Mouse (Mus musculus) forebrain, embryonic 15.5 days (tissue): ENCODE data around the gene Ttyh3. TPM values are rescaled to one million over a fixed set of nuclear protein-coding genes. Genes with fewer than 3 reads are reported as not detected.

Experiments
- ATAC-seq: fragments of 200-750 bp; cut with Nextera tagmentation; replicated peaks from 2 replicates; pipeline ENCODE4 v1.8.0; 2017; ENCODE audit warnings: mild to moderate bottlenecking, moderate TSS enrichment, moderate library complexity
- H3K27ac ChIP-seq: fragments of 300-500 bp; sonication (generic); replicated peaks from 2 replicates; pipeline ENCODE4 v1.5.1; 2015; ENCODE audit warnings: mild to moderate bottlenecking, inconsistent platforms
- H3K27me3 ChIP-seq: fragments of 300-500 bp; sonication (generic); 2 replicates; pipeline ENCODE4 v1.6.1; 2015; ENCODE audit warnings: inconsistent platforms
- H3K36me3 ChIP-seq: fragments of 300-500 bp; sonication (generic); 2 replicates; pipeline ENCODE4 v1.6.1; 2015; ENCODE audit warnings: mild to moderate bottlenecking, inconsistent platforms
- H3K4me1 ChIP-seq: fragments of 300-500 bp; sonication (generic); 2 replicates; pipeline ENCODE4 v1.6.1; 2015; ENCODE audit warnings: inconsistent platforms
- H3K4me2 ChIP-seq: fragments of 300-500 bp; sonication (generic); replicated peaks from 2 replicates; pipeline ENCODE4 v1.6.1; 2015; ENCODE audit warnings: mild to moderate bottlenecking, inconsistent platforms
- H3K4me3 ChIP-seq: fragments of 300-500 bp; sonication (generic); 2 replicates; pipeline ENCODE4 v1.5.1; 2015; ENCODE audit warnings: mild to moderate bottlenecking, inconsistent platforms
- H3K9ac ChIP-seq: fragments of 300-500 bp; sonication (generic); replicated peaks from 2 replicates; pipeline ENCODE4 v1.6.1; 2015; ENCODE audit warnings: mild to moderate bottlenecking, inconsistent platforms
- H3K9me3 ChIP-seq: fragments of 300-500 bp; sonication (generic); 2 replicates; pipeline ENCODE4 v1.6.1; 2016; ENCODE audit warnings: inconsistent platforms
- WGBS: fragments of 180-500 bp; shearing (Covaris S2); methylation state at CpG from one replicate; pipeline ENCODE4 v1.1.7; 2015; ENCODE audit warnings: mixed read lengths; 5-methylcytosine and 5-hydroxymethylcytosine counted together
- polyA plus RNA-seq: library from polyadenylated mRNA; unstranded; fragments of >200 nt; fragmentation: Nextera tagmentation; extraction: Ambion mirVana; gene quantifications from 2 replicates; pipeline ENCODE4 v1.2.1, GENCODE M21; 2015

Ttyh3 gene
- polyA plus RNA-seq, 1 experiment from 2014 or later = 78.9 TPM

- H3K36me3 ChIP-seq = peaks cover 66% of the 10 kb centered on the region
- no peak overlapping the region for H3K9ac ChIP-seq
- H3K4me3 ChIP-seq = no peak overlapping the region
- H3K4me1 ChIP-seq = peaks cover 14% of the 10 kb centered on the region
- WGBS = 93% methylated on average over 23 of the region's 23 CpGs
- ATAC-seq = no peak
- H3K27ac ChIP-seq = 0 out of 2 replicates have a peak overlapping the region, but pooled peaks have one; percentile 47
- H3K27me3 ChIP-seq = no peaks in the 10 kb centered on the region
- no peaks in the 10 kb centered on the region for H3K9me3 ChIP-seq
- H3K4me2 ChIP-seq = no peak overlapping the region
Measured at GRCm38 (mm10) chr5:140622978-140623670, 25.7 kb downstream of the Ttyh3 start.

GRCm38 (mm10) chr5:140621517-140621916, 27.3 kb downstream of the Ttyh3 start:
- H3K9ac ChIP-seq = no peak overlapping the region
- WGBS = 58% methylated on average over 10 of the region's 10 CpGs

DNA sequence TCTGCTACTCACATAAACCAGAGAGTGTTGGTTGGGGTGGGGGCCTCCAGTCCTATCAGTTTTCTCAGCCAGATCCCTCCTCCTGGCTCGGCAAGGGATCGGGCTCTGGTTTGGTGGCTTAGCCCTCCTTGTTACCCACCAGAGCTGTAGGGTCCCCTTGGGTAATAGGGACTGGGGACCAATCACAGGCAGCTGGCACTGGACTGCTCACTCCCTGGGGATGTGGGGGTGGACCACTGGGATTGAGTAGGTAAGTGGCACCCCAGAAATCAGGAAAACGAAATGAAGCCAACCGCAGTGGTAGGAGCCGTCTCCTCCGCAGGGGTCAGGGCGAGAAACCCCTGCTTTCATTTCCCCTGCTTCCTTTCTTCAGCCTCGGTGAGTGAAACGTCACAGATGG, 27.7 kb downstream of the Ttyh3 start:
- no peak for ATAC-seq
- Histone ChIP-seq H3K27ac (0 out of 2 replicates have a peak overlapping the region, but pooled peaks have one; percentile 29), H3K27me3 (no peaks in the 10 kb centered on the region), H3K36me3 (peaks cover 46% of the 10 kb centered on the region), H3K4me3 (no peak overlapping the region), H3K4me1 (peaks cover 9% of the 10 kb centered on the region), H3K9me3 (no peaks in the 10 kb centered on the region), H3K9ac (no peak overlapping the region), H3K4me2 (no peak overlapping the region)
- WGBS = 69% methylated on average over 9 of the region's 9 CpGs

More at GRCm38 (mm10) chr5:140621517-140621916, 27.3 kb downstream of the Ttyh3 start:
- H3K27me3 ChIP-seq = no peaks in the 10 kb centered on the region
- peak overlapping the region; percentile 47 for H3K27ac ChIP-seq
- peaks cover 50% of the 10 kb centered on the region for H3K36me3 ChIP-seq
- ATAC-seq = no peak; the same call in 1 of the 2 replicates
- no peaks in the 10 kb centered on the region for H3K9me3 ChIP-seq
- H3K4me1 ChIP-seq = peaks cover 12% of the 10 kb centered on the region
- H3K4me2 ChIP-seq = no peak overlapping the region
- no peak overlapping the region for H3K4me3 ChIP-seq

DNA sequence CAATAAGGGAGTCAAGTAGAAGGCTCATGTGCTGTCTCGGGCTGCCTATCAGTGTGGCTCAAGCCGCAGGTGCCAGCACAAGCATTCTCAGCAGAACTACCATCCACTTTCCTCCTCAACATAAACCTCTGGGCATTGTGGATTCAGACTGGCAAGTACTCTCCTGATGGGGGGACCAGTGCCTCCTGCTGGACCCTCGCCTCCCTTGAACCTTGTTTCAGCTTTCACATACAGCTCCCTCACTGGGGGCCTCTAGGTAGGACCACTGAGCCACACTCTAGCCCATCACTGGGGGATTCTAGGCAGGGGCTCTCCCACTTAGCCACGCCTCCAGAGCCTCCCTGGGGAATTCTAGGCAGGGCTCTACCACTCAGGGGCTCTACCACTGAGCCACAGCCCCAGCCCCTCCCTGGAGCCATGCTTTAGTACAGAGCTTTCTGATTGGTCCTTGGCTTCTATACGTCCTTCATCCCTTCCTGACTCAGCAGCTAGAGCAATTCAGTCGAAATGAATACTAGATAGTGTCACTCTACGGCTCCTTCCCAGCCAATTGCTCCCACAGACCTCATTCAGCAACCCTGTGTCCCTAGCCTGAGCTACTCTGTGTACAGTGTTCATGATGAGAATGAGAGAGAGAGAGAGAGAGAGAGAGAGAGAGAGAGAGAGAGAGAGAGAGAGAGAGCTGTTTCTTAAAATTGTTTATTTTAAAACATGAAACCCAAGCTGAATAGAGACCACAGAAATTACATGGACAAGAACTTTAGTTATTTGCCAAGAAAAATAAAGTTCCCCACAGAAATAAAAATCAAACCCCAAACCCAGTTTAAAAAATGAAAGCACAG, 28.7 kb downstream of the Ttyh3 start:
- Histone ChIP-seq H3K4me1 (peaks cover 10% of the 10 kb centered on the region), H3K36me3 (peaks cover 41% of the 10 kb centered on the region), H3K27me3 (no peaks in the 10 kb centered on the region), H3K27ac (peak overlapping the region; percentile 25), H3K9ac (no peak overlapping the region), H3K9me3 (no peaks in the 10 kb centered on the region), H3K4me2 (no peak overlapping the region), H3K4me3 (no peak overlapping the region)
- WGBS = 45% methylated on average over 7 of the region's 7 CpGs
- peak; percentile 26 for ATAC-seq

GRCm38 (mm10) chr5:140619151-140619771, 29.6 kb downstream of the Ttyh3 start:
- peak; percentile 23; the same call in 1 of the 2 replicates for ATAC-seq
- 15% methylated on average over 6 of the region's 6 CpGs for WGBS
- H3K4me2 ChIP-seq = no peak overlapping the region

GRCm38 (mm10) chr5:140617714-140618113, 31.1 kb downstream of the Ttyh3 start:
- H3K9ac ChIP-seq = no peak overlapping the region
- no peak overlapping the region for H3K27ac ChIP-seq
- H3K9me3 ChIP-seq = no peaks in the 10 kb centered on the region
- peaks cover 17% of the 10 kb centered on the region for H3K36me3 ChIP-seq
- WGBS = 83% methylated on average over 5 of the region's 5 CpGs
- no peak overlapping the region for H3K4me2 ChIP-seq
- H3K4me3 ChIP-seq = no peak overlapping the region
- no peak for ATAC-seq
- H3K4me1 ChIP-seq = peaks cover 16% of the 10 kb centered on the region
- no peaks in the 10 kb centered on the region for H3K27me3 ChIP-seq

More at GRCm38 (mm10) chr5:140619151-140619771, 29.6 kb downstream of the Ttyh3 start:
- Histone ChIP-seq H3K27me3 (no peaks in the 10 kb centered on the region), H3K27ac (peak overlapping the region; percentile 25), H3K4me1 (peaks cover 11% of the 10 kb centered on the region), H3K9ac (no peak overlapping the region), H3K36me3 (peaks cover 32% of the 10 kb centered on the region), H3K9me3 (no peaks in the 10 kb centered on the region), H3K4me3 (no peak overlapping the region)

DNA sequence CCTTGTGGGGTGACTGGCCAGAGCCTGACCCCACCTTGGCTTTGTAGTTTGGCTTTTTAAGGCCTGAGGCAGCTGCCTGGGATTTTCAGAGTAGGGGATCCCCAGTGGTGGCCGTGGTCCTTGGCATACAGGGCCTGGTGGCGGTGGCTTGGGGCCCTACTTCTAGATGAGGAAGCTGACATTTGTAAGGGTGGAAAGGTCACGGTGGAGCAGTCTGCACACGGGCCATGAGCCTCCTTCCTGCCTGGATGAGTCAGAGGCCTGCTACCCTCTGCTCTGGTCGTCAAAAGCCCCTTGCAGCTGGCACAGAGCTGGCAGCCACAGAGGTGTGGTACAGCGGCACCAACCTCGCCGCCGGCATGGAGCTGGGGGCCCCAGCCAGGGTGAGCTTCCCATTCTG, 32.1 kb downstream of the Ttyh3 start:
- Histone ChIP-seq H3K27me3 (no peaks in the 10 kb centered on the region), H3K36me3 (peaks cover 8% of the 10 kb centered on the region), H3K9ac (no peak overlapping the region), H3K4me2 (no peak overlapping the region), H3K4me3 (no peak overlapping the region), H3K27ac (peak overlapping the region; percentile 45), H3K9me3 (no peaks in the 10 kb centered on the region), H3K4me1 (peaks cover 22% of the 10 kb centered on the region)
- 64% methylated on average over 9 of the region's 9 CpGs for WGBS
- ATAC-seq = no peak

- no peak for ATAC-seq
- Histone ChIP-seq H3K27ac (no peak overlapping the region), H3K36me3 (0 out of 2 replicates have a peak, but pooled peaks cover 2% of the 10 kb centered on the region)
Measured at GRCm38 (mm10) chr5:140616110-140616503, 32.7 kb downstream of the Ttyh3 start.

DNA sequence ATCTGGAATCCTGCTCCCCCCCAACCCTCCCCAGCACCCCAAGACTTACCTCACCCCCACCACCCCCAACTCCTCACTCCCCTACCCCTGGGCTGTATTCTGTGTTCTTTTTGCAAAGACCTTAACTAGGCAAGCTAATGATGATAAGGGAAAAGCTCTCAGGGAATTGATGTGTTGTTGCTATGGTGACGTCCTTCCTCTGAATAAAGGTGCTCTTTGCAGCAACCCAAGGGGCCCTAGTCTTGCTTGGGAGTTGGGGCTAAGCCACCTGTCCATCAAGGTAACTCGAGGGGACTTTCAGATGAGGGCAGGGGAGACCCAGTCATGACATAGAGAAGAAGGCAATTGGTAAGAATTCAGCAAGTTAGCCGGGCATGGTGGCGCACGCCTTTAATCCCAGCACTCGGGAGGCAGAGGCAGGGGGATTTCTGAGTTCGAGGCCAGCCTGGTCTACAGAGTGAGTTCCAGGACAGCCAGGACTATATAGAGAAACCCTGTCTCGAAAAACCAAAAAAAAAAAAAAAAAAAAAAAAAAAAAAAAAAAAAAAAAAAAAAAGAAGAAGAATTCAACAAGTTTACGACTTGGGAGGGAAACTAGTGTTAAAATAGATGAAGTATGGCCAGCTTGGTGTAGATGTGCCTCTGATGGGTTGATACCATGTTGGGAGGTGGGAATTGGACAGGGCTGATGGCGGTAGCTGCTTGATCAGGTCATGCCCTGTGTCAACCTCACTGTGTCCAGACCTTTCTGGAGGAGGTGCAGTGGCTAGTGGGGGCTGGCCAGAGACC, 33.3 kb downstream of the Ttyh3 start:
- Histone ChIP-seq H3K9ac (no peak overlapping the region), H3K9me3 (no peaks in the 10 kb centered on the region), H3K27me3 (no peaks in the 10 kb centered on the region), H3K36me3 (no peaks in the 10 kb centered on the region), H3K4me2 (no peak overlapping the region), H3K27ac (no peak overlapping the region; the same call in 1 of the 2 replicates), H3K4me3 (no peak overlapping the region), H3K4me1 (peaks cover 30% of the 10 kb centered on the region)
- ATAC-seq = no peak
- WGBS = 72% methylated on average over 10 of the region's 10 CpGs

More at GRCm38 (mm10) chr5:140616110-140616503, 32.7 kb downstream of the Ttyh3 start:
- H3K27me3 ChIP-seq = no peaks in the 10 kb centered on the region
- no peak overlapping the region for H3K9ac ChIP-seq
- no peaks in the 10 kb centered on the region for H3K9me3 ChIP-seq
- H3K4me1 ChIP-seq = peaks cover 24% of the 10 kb centered on the region
- 73% methylated on average over 6 of the region's 6 CpGs for WGBS
- H3K4me3 ChIP-seq = no peak overlapping the region
- no peak overlapping the region for H3K4me2 ChIP-seq

GRCm38 (mm10) chr5:140614837-140615236, 34.0 kb downstream of the Ttyh3 start:
- Histone ChIP-seq H3K4me3 (no peak overlapping the region), H3K4me2 (no peak overlapping the region), H3K36me3 (no peaks in the 10 kb centered on the region), H3K27ac (0 out of 2 replicates have a peak overlapping the region, but pooled peaks have one; percentile 20), H3K4me1 (peaks cover 35% of the 10 kb centered on the region), H3K27me3 (no peaks in the 10 kb centered on the region), H3K9ac (no peak overlapping the region), H3K9me3 (no peaks in the 10 kb centered on the region)
- 70% methylated on average over 4 of the region's 4 CpGs for WGBS
- no peak for ATAC-seq

GRCm38 (mm10) chr5:140614141-140614540, 34.7 kb downstream of the Ttyh3 start:
- WGBS = 96% methylated on average over 10 of the region's 10 CpGs
- Histone ChIP-seq H3K4me2 (no peak overlapping the region), H3K4me3 (no peak overlapping the region), H3K27ac (no peak overlapping the region), H3K9ac (no peak overlapping the region), H3K4me1 (peaks cover 42% of the 10 kb centered on the region), H3K27me3 (no peaks in the 10 kb centered on the region), H3K9me3 (no peaks in the 10 kb centered on the region), H3K36me3 (no peaks in the 10 kb centered on the region)
- ATAC-seq = no peak
